Mouse (Mus musculus): ENCODE data around the gene Llph.

Llph gene

GRCm38 (mm10) chr10:120280375-120280774 is 53.5 kb downstream of the Llph start:
- DNase-seq, result no peak

DNA sequence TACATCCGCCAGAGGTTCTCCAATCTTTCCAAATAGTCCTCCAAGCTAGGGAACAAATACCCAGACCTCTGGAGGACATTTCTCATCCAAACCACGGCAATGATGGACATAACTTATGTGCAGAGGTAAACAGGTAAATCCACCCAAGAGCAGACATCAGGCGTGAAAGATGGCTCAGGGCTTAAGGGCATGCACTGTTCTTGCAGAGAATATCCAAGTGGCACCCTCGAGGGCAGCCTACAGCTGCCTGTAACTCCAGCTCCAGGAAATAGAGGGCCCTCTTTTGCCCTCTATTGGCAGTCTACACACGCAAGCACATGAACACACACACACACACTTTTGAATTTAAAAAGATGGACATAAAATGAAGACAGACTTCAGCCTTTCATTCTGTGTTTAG is 54.8 kb downstream of the Llph start:
- no peak for DNase-seq
